Mouse (Mus musculus) liver (tissue): ENCODE results near the gene C2cd2l.
"Not testable (repeated sequence)": the region's sequence is repeated elsewhere in the genome, so short reads cannot be mapped to it uniquely, and the experiment has no call there.

ENCODE experiments used
- DNase-seq: peaks from one replicate; pipeline ENCODE4 v3.0.0-alpha.2; 2020; ENCODE audit warnings: mixed read lengths

Gene C2cd2l

GRCm38 (mm10) chr9:44311136-44312134, 8.7 kb downstream of the C2cd2l start:
- no peak for DNase-seq

DNA sequence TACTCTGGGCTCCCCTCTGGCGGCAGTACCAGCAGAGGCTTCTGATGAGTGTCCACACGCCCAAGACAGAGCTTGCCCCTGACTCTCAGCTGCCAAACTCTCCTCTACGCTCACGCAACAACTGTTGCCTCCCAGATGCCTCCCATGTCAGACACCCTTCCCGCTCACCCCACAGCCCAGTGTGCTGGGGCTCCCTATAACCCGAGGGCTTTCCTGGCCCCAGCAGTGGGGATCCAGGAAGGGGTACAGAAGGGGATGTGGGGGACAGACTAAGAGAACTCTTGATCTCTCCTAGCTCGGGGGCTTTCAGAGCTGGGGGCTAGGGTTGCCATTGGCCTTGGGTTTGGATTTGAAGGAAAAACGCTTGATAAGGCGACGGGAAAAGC, 9.3 kb downstream of the C2cd2l start:
- no peak for DNase-seq

- DNase-seq = no peak
These were observed 10.3 kb downstream of the C2cd2l start for GRCm38 (mm10) chr9:44309756-44310155.

DNA sequence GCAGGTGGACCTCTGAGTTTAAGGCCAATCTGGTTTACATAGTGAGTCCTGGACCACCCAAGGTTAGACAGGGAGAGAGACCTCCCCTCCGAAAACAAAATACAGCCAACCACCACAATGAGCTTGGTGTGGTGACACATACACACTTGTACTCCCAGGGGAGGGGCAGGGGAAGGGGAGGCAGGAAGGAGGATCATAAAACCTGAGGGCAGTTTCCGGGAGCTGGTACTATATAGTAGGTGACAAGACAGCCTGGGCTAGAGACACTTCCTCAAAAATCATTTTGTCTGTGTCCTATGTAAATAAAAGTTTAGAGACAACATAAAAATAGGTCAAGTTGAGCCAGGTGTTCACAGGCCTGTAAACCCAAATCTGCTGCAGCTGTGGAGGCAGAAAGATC, 12.8 kb downstream of the C2cd2l start:
- no peak for DNase-seq

DNA sequence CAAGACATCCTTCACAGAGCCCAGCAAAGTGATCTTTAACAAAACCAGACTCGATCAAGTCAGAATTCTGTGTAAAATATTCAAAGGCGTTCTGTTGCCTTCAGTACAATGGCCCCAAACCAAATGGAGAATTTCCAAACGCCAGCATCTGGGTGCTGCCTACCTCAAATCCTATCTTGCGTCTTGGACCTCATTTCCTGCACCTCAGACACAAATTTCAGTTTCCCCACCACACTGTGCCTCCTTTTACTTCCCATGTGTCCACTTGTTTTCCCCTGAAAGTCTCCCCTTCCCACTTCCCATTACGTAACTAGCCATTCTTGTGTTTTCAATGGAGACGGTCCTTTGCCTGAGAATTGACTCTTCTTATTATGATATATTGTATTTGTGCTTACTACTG, 13.6 kb downstream of the C2cd2l start:
- no peak for DNase-seq

DNA sequence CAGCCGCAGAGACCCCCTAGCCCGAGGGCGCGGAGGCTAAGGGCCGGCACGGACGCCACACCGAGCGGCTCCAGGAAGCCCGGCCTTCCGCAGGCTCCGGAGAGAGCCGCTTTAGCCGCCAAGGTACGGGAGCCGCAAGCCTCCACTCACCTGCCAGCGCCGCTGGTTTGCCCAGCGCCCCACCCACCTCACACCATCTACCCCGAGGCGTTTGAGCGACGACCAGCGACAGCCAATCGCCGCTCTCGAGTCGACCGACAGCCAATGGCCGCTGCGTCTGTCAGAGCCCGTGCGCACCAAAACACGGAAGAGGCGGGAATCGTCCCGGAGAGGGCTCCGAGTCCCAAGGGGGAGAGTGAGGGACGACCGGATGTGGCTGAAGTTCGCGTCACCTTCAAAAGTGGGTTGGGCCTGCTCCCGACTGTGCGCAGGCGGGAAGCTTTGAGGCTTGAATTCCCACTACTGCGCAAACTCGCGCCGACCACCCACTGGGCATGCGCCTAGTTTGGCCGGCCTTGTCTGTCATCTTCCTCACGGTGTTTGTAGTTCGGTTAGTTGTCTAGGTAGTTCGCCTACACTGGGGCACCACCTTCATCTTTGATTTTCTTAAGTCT, 14.5 kb downstream of the C2cd2l start, which contains the start of gene Hinfp:
TSS of gene Hinfp (minus strand) at position 206 of the 614 bp plus-strand sequence.
- DNase-seq = peak; percentile 99

DNA sequence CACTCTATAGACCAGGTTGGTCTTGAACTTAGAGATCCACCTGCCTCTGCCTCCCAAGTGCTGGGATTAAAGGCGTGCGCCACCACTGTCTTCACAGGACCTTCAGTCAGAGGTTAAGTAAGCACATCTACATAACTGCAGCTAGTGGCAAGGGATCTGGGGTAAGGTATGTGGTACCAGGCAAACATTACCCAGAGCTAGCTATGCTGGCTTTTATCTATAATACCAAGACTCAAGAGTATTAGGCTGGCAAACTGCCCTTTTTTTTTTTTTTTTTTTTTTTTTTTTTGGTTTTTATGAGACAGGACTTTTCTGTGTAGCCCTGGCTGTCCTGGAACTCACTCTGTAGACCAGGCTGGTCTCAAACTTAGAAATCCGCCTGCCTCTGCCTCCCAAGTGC, 20.1 kb downstream of the C2cd2l start:
- DNase-seq = not testable (repeated sequence)

- DNase-seq = peak; percentile 78
These were observed 27.6 kb downstream of the C2cd2l start for GRCm38 (mm10) chr9:44292490-44292889.

- DNase-seq = peak; percentile 57
These were observed 31.2 kb downstream of the C2cd2l start for GRCm38 (mm10) chr9:44288959-44289291.

GRCm38 (mm10) chr9:44288076-44288958, 31.8 kb downstream of the C2cd2l start, which contains the start of gene Abcg4:
TSS of gene Abcg4 (minus strand) at chr9:44288615.
- peak; percentile 88 for DNase-seq

GRCm38 (mm10) chr9:44287401-44288075, 32.5 kb downstream of the C2cd2l start:
- DNase-seq = peak; percentile 73

DNA sequence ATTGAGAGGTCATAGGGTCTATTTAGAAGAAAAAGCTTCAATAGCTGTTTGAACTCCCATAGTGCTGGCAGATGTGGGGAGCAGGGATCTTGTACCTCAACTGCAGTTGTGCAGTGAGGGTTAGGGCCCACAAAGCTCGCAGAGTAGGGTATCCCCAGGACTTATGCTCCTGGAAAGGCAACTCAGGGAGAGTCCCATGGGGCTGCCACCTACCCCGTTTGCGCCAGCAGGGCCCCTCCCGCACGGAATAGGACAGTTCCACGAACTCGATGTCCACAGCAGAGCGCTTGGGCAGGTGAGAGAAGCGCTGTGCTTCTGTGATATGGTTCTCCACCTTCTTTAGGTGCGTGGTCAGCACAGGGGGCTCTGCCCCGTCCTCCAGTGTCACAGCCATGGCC, 33.1 kb downstream of the C2cd2l start:
- DNase-seq = peak; percentile 68

DNA sequence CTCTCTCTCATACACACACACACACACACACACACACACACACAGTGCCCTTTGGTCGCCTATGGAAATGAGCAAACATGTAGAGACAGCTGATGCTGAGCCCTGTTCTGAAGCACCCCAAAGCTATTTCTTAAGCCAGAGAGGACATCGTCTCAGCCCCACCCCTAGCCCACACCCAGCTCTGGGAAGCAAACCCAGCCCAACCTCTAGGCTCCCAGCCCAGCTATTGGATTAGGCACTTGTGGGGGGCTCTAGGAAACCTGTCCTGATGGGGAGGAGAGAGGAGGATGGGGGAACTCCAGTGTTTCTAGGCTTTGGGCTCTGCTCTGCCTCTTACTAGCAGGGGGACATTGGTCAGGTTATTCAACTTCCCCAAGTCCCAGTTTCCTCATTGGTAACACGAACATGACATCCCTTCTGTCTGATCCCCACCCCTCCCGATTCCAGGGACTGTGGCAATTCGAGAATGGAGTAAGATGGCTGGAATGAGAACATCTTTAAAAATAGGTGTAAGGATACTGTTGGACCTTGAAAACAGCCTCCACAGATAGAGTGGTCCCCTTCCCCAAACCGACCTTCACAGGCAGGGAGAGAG, 33.7 kb downstream of the C2cd2l start:
- DNase-seq = peak; percentile 83

DNA sequence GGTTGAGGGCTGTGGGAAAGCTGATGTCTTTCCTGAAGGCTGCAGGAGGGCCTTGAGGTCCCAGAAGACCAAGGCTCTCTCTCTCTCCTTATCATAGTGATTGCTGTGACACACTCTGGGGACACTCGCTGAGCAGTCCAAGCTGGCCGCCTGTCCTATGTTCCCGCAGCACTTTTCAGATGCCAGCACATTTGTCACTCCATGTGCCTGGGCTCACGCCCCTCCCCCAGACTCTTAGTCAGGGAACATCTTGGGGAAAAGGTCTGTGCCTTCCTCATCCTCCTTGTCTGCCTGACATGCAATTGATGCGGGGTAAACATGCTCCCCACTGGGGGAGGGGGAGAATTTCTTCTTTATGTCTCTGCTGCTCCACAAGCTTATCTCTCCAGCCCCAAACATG, 36.9 kb downstream of the C2cd2l start:
- DNase-seq = no peak

- no peak for DNase-seq
These were observed 50.1 kb downstream of the C2cd2l start for GRCm38 (mm10) chr9:44269973-44270372.

DNA sequence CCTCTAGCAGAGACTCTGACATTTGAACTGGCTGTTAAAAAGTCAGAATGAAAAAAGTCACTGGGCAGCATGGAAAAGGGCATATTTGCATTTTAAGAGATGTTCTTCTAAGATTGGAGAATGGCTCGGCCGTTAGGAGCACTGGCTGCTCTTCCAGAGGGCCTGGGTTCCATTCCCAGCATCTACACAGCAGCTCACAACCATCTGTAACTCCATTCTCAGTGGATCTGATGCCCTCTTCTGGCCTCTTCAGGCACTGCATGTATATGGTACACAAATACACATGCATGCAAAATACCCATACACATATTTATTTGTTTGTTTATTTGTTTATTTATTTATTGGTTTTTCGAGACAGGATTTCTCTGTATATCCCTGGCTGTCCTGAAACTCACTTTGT, 51.0 kb downstream of the C2cd2l start:
- DNase-seq = peak; percentile 64

- DNase-seq = peak; percentile 51
These were observed 51.7 kb downstream of the C2cd2l start, which contains the start of gene Nlrx1 for GRCm38 (mm10) chr9:44268432-44268831. TSS of gene Nlrx1 (minus strand) at chr9:44268599.

DNA sequence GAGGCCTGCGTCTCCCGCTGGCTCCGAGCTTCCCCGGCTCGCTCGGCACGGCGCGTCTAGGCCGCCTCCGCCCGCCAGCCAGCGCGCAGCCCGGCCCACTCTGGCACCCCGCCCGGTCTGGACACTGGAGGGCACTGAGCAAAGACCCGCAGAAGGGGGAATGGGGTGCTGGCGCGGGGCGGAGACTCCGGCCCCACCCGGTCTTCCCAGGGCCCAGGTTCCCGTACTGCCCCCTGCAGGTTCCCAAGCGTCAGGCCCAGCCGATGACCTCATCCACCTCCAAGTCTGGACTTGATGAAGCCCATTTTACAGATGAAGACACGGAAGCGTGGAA, 52.1 kb downstream of the C2cd2l start:
- DNase-seq = peak; percentile 89

DNA sequence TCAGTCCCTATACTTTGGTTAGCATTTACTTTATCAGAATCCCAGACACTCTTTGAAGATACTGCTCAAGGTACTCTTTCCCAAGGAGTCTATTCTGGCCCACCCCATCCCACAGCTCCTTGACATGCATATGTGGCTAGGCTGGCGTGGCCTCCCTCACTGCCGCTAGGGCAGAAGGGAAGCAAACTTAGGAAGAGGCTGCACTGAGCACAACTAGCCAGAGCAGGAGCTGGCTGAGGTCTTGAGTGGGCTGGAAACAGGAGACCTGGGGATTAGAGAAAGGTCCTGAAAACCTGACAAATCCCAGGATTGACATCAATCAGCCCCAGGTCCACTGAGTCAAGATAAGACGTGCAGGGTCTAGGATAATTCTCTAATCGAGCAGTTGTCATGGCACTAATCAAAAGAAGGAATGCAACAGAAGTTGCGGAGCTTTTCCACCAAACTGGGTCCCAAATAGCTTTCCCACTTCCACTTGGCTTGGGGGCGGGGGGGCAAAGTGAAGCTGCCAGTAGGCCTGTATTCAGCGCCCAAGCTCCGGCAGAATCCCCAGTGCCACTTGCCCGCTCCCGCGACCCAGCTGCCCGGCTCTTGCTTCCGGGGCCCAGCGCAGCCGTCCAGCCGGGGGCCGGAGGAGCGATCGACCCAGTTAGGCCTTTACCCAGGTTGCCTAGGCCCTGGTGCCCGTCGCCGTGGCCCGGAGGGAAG, 52.6 kb downstream of the C2cd2l start:
- no peak for DNase-seq

DNA sequence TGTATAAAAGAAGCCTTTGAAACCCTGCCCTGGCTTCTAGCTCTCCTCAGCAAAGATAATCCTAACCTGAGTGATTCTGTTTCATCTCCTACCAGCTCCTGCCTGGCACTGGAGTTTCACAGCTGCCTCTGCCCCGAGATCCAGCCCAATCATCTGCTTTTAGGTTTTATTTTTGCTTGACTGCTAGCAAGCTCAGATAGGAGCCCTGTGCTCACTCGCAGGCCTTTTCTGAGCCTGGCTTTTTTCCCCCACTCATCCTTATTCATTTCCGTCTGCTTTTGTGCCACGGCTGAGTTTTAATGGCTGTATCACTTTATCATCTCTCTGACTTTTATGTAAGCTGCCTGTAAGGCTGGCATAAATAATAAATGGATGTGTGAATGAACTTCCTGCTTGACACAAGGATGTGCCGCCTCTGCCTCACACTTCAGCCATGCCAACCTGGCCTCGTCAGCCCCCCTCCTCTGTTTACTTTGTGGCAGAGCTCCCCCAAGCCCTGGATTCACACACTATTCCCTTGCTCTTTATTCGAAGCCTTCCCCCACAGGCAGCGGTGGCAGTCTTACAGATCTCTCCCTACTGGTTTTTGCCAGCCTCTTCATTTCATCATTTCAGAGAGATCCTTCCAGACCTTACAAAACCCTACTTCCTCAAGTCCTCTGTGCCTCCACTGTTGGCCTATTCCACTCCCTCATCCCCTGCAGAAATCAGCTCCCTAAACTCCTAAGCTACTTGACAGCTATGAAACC, 53.4 kb downstream of the C2cd2l start:
- no peak for DNase-seq

GRCm38 (mm10) chr9:44261388-44261787, 58.7 kb downstream of the C2cd2l start:
- DNase-seq = no peak
